Mouse (Mus musculus) erythroblast, adult 5-6 weeks (primary cell): Measurements from ENCODE around the gene Cyp2c70. TPM values are rescaled to one million over a fixed set of nuclear protein-coding genes. Genes with fewer than 3 reads are reported as not detected.
"Not testable (repeated sequence)": the region's sequence is repeated elsewhere in the genome, so short reads cannot be mapped to it uniquely, and the experiment has no call there.

Experiments
- ATAC-seq: replicated peaks from 2 replicates; pipeline ENCODE4 v1.8.0; 2016; ENCODE audit warnings: moderate number of reproducible peaks, mild to moderate bottlenecking, moderate TSS enrichment, inconsistent platforms; ENCODE audit not compliant: poor library complexity, low FRiP score, severe bottlenecking
- total RNA-seq, 2 experiments: library from RNA; stranded (forward) in 1 of 2; stranded (reverse) in 1 of 2; fragments of 150-400 nt in 1 of 2; fragments of 200-764, 138-1000 nt in 1 of 2; gene quantifications; 2 replicates each; pipeline versions ENCODE4 v1.2.3 to v1.2.4; 2015 to 2017; ENCODE audit warnings: low replicate concordance in 2 of 2

Cyp2c70 gene
- not detected in 2 replicates for total RNA-seq (2015; ENCODE audit: low replicate concordance)
- not detected in 2 replicates for total RNA-seq (2017; ENCODE audit: low replicate concordance)

DNA sequence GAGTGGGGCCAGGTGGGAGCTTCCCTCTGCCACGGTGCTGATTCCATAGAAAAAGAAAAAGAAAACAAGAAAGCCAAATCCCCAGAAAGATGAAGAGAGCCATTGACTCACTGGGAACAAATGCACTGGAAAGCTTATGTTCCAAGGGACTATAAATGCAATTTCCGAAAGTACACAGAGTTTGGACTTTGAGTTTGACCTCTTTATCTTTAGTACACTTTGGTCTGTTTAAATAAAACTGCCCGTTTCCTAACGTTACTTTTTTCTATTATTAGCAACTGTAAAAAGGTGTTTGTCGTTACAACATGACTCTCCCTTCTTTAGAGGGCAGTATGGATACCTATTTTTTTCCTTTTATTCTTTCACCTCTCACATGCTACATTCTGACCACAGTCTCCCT, at the start of gene Cyp2c70:
Gene Cyp2c70 (minus strand): TSS at position 174 of the 400 bp plus-strand sequence.
- no peak for ATAC-seq

DNA sequence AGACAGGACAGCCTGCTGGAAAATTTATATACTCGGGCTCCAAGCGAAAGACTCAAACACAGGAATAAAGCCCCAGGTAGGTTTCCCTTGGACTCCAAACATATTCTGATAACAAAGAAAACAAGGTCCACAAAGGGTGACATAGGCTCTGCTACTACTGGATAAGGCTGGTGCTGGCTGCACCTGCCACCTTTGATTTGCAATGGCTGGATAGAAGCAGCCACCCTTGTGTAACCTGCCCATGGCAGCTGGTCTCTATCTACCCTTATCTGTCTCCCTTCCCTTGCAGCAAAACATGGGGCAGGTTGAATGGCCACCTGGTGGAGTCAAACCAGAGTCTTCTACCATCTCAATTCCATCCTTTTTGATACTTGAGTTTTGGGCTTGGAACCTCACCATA, 45.4 kb upstream of the Cyp2c70 start:
- no peak for ATAC-seq

DNA sequence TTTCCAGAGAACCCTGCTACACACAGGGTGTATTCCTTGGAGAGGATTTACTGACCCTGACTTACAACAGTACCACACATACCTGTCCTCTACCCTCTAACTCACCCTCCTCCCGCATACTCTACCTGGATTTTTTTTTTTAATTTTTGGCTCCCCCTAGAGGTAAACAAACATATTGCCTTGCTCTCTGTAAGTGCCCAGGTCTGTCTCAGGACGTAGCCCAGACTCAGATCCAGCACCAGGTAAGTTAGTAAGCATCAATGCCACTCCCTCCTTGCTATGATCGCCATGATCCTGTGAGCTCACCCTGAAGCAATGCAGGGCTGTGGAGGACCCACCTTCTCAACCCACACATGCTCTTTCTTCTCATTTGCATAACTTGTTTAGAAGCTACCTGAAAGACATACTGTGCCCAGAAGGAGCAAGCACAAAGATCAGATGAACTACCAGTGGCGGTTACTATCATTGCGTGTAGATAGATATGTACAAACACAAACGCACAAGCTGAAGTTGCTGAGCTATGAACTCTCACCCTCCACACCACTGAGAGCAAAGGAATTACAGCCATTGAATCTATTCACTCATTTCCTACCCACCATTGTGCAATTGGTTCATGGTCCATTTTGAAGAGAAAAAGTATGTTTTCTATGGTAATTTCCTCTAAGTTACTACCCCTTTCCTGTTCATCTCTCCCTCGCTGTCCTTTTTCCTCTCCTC, 44.9 kb upstream of the Cyp2c70 start:
- peak; percentile 52; the same call in 1 of the 2 replicates for ATAC-seq

DNA sequence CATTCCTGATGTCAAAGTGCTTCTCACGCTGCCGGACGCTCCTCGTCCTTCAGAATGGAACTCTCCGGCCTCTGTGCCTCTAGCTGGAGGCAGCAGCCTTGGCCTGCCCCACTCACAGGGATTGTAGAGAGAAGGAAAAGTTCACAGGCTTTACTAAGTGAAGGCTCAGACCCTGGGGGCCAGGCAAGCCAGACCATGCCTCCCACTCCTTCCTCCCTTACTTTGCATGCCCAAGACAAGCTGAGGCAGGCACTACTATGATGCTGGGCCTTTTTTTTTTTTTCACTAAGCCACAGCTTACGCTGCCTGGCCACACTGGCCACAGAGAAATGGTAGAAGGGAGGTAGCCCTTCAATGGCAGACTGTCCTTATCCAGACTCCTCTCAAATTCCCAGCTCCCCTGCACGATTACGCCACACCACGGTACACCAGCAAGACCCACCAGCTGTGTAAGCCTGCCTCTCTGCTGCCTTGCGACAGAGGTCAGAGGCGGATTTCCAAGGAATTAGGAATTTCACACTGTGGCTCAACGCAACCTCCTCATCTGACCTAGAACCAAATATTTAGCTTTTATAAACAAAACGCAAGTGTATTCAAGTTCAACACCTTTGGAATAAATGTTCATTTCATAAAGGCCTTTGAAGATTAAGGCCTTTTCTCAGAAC, 44.1 kb upstream of the Cyp2c70 start:
- ATAC-seq, result no peak

DNA sequence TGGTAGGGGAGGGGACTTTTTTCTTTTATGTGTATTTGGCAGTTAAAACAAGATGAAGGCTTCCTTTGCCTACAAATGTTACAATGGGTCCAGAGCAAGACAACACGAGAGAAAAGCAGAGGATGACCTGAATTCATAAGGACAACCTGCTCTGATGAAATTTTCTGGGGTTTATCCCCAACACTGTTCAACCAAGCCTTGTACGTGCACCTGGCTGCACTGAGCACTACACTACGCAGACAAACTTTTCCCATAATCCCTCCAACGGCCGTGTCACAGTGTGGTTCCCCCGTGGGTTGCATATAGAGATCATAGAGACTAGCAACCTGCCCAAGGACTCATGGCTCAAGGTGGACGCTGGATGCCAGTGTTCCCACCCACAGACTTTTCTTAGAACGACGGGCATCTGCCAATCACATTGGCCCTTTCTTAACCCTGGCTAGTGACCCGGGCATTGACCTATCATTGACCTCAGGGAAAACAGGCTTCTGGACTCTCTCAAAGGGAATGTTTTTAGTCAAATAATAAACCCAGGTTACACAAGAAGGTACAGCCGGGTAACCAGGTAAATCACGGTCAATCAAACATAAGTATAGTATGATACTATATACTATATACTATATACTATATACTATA, 39.5 kb upstream of the Cyp2c70 start:
- no peak for ATAC-seq

DNA sequence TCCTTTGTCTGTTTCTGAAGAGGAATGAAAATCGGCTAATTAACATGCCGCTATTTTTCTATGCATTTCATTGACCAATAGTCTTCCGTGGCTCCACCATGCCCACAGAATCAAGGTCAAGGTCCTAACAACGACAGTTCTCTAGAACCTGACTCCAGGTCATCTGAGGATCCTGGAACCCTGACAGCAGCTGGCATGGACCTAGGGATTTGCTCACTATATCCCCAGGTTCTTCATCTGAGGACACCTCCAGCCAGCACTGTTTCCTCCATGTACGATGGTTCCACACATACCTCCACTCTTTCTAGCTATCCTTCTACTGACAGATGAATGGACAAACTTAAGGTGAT, 38.6 kb upstream of the Cyp2c70 start:
- no peak for ATAC-seq

DNA sequence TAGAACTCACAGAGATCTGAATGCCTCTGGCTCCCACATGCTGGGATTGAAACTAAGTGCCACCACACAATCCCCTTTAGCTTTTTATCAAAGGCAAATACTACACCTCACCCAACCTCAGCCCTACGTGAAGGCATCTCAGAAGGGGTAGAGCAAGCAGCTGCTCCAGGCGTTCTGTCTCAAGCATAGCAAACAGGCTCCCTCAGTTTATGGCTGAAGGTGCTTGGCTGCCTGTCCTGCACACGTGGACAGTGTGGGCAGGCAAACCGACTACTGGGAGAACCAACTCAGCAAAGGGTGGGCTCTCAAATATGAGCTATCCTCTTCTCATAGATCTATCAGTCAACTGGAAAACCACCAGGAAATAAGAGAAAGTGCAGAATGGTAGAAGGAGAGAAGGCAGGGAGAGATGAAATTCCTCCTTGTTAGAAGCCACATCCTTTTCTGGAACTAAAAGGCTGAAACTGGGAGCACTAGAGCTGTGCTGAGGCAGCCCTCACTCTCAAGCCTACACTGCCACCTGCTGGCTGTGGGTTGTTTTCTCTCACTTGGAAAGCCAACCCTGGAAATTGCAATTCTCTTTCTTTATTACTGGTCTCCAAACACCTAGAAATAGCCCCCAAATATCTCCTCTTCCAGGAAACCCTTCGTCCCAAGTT, 38.1 kb upstream of the Cyp2c70 start:
- ATAC-seq, result peak; percentile 65; the same call in 1 of the 2 replicates

DNA sequence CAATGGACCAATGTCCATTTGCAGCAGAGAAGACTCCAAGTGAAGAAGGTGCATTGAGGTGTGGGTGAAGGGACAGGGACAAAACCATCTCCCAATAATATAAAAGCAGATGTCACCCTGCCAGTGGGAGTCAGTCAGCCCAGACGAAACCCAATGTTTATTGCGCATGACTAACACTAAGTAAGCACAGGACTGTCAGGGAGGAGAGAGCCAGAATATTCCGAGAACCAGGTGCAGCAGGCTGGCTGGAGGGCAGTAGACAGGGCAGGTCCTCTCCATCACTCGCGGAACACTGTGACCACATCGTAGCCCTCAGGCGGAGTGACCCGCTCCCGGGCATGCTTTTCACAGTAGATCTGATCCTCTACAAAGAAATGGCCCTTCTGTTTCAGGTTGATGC, 35.2 kb upstream of the Cyp2c70 start:
- ATAC-seq, result not testable (repeated sequence)

DNA sequence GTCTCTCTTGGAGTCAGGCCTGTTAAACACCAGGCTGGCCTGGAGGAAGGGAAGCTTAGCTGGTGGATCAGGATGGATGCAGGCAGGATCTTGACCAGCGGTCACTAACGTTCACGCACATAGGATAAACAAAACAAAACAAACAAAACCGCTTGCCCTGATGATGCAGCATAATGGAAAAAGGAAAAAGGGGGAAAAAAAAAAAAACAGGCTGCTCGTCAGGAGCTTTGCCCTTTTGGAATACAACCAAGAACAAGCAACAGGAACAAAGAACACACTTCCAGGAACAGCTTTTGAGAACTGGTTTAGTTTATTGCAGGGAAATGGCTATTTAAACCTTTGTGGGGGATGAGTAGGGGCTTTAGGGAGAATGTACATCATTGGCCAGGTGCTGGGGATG, 33.7 kb upstream of the Cyp2c70 start:
- ATAC-seq, result no peak

DNA sequence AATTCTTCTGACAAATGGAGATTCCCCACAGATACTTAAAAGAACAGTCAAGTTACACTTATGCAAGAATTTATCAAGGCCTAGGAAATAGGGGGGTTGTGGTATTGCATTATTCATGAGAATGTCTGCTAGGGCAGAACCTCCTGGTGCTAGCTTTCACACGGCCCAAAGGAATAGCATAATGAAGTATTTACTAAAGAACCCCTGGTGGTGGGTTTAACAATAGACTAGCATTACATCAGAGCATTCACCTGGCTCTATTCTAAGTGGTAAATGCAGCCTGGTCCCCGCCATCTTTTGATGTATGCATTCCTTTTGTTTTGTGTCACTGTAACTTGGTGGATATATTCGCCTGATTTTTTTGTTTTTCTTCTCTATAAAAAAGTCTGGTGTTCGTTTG, 15.8 kb upstream of the Cyp2c70 start:
- ATAC-seq, result not testable (repeated sequence)

DNA sequence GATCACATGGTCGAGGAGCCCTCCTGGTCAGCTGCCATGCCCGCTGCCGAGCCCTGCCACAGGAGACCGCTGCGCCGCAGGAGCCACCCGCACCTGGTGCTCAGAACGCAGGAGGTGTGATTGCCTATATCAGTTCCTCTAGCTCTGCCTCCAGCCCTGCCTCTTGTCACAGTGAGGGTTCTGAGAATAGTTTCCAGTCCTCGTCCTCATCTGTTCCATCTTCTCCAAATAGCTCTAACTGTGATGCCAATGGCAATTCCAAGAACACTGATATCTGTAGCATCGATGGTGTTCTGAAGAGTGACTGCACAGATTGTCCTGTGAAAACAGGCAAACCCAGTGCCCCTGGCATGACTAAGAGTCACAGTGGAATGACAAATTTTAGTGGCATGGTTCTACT, 3.5 kb upstream of the Cyp2c70 start:
- no peak for ATAC-seq

DNA sequence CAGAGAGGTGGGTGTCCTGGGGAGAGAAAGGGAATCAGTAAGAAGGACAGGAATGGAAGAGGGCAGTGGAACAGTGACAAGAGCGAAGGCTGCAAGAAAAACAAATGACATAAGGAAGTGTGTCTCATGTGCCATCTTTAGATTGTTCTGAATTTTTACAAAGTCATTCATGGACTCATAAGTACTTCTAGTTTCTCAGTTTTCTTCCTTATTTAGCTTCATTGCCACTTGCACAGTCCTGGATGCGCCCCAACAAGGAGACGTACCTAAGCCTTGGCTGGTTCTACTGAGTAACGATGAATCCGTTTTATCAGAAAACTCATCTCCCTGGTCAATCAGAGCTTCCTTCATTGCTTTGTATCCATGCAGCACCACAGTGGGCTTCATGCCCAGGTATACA, 3.5 kb downstream of the Cyp2c70 start:
- ATAC-seq, result no peak

DNA sequence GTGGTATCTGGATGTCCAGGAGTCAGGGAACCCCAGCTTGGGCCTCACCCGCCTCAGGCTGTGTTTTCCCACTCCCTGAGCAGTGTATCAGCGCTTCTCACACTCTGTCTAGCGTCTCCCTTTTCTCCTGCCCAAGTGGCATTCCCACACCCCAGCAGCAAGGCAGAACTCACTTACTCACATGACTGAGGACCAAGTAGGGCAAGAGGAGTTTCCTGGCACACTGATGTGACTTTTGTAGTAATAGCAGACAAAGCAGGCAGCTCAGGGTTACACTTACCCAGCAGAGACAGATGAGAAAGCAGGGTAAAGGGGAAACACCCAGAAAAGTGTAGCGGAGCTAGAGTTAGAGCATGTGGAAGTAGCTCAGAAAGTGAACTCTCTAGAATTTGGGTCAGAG, 8.8 kb downstream of the Cyp2c70 start:
- ATAC-seq, result no peak

DNA sequence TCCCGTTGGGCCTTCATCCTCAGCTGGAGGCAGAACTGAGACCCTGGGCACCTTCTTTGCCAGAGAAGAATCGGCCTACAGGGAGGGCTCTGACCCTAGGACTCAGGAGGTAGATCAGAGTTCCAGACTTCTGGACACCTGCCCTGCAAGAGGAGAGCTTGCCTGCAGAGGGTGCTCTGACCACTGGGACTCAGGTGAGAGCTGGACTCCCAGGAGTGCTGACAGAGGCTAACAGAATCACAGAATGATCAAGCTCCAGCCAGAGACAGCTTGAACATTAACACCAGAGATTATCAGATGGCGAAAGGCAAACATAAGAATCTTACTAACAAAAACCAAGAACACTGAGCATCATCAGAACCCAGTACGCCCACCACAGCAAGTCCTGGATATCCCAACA, 18.7 kb downstream of the Cyp2c70 start:
- ATAC-seq, result not testable (repeated sequence)

DNA sequence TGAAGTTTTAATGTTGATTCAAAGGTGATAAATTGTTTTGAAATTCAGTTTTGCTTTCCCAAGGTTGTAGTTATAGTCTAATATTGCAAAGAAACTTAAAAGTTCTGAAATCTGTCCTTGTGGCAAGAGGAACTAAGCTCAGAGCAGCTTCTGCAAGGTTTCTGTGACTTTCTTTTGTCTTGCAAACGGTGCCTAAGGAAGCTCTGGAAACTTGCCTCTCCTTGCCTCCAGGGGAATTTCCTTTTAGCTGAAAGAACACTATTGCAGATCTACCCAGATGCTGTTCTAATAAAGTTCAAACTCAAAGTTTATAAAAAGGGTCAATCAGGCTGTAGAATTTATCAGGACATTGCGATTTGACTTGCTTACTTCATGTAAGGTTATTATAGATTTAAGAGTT, 60.1 kb downstream of the Cyp2c70 start:
- ATAC-seq, result not testable (repeated sequence)

DNA sequence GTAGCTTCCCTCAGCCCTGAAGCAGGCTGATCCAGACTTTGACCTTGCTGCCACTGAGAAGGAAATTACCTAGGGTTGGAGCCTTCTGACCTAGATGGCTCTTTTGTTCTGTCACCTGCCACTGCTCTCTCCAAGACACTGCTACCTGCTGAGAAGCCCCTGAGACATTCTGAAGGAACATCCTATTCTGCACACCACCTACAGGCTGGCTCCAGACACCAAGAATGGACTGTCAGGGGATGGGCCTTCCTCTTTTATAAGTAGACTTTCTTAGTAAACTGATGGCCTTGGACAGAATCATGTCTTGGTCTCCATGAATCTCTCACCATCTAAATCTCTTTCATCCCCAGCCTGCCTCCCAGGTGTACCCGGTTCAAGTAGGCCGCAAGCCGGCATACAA, 62.0 kb downstream of the Cyp2c70 start:
- ATAC-seq, result not testable (repeated sequence)

DNA sequence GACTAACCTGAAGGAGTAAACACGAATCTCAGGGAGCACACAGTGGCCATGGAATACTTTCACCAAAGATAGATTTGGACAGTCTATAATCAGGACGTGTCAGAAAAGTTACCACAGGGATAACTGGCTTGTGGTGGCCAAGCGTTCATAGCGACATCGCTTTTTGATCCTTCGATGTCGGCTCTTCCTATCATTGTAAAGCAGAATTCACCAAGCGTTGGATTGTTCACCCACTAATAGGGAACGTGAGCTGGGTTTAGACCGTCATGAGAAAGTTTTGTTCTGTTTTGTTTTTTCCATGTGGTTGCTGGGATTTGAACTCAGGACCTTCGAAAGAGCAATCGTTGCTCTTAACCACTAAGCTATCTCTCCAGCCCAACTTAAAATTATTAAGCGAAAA, 67.5 kb downstream of the Cyp2c70 start:
- ATAC-seq, result not testable (repeated sequence)
